Mouse (Mus musculus): ENCODE measurements around the gene Cbx1. TPM values are rescaled to one million over a fixed set of nuclear protein-coding genes. Genes with fewer than 3 reads are reported as not detected.
"Not testable (repeated sequence)": the region's sequence is repeated elsewhere in the genome, so short reads cannot be mapped to it uniquely, and the experiment has no call there.

Gene Cbx1
- polyA plus RNA-seq, 1 experiment from 2014 or later = 101 TPM

GRCm38 (mm10) chr11:96805606-96806005, 16.7 kb downstream of the Cbx1 start:
- Histone ChIP-seq H3K4me2 (replicated peaks) (no peak overlapping the region), H3K4me1 (replicated peaks) (no peaks in the 10 kb centered on the region), H3K9ac (no peak overlapping the region), H3K36me3 (peaks cover 37% of the 10 kb centered on the region), H3K9me3 (no peaks in the 10 kb centered on the region), H3K4me3 (replicated peaks) (no peak overlapping the region), H3K27ac (no peak overlapping the region), H3K27me3 (replicated peaks) (no peaks in the 10 kb centered on the region)
- no peak for ATAC-seq
- 87% methylated on average over 5 of the region's 5 CpGs for WGBS

- H3K36me3 ChIP-seq = peaks cover 37% of the 10 kb centered on the region
- no peaks in the 10 kb centered on the region for H3K27me3 ChIP-seq (replicated peaks)
- no peak overlapping the region for H3K9ac ChIP-seq
- H3K4me3 ChIP-seq (replicated peaks) = no peak overlapping the region
- H3K9me3 ChIP-seq = no peaks in the 10 kb centered on the region
- no peak overlapping the region for H3K4me2 ChIP-seq (replicated peaks)
- no peaks in the 10 kb centered on the region for H3K4me1 ChIP-seq (replicated peaks)
- no peak overlapping the region for H3K27ac ChIP-seq
- ATAC-seq = no peak
- 57% methylated on average over 1 of the region's 1 CpGs for whole genome bisulfite sequencing
Measured at GRCm38 (mm10) chr11:96808066-96808465, 19.1 kb downstream of the Cbx1 start.

- peaks cover 31% of the 10 kb centered on the region for H3K36me3 ChIP-seq
- no peak for ATAC-seq
Measured at GRCm38 (mm10) chr11:96809562-96810235, 20.8 kb downstream of the Cbx1 start.

GRCm38 (mm10) chr11:96811188-96811587, 22.3 kb downstream of the Cbx1 start:
- H3K9me3 ChIP-seq; H3K4me1 ChIP-seq (replicated peaks); ATAC-seq; H3K4me2 ChIP-seq (replicated peaks); H3K27me3 ChIP-seq (replicated peaks); H3K4me3 ChIP-seq (replicated peaks); H3K9ac ChIP-seq; H3K27ac ChIP-seq: not testable (repeated sequence)
- WGBS = 89% methylated on average over 1 of the region's 1 CpGs
- peaks cover 31% of the 10 kb centered on the region for H3K36me3 ChIP-seq

More at GRCm38 (mm10) chr11:96809562-96810235, 20.8 kb downstream of the Cbx1 start:
- Histone ChIP-seq H3K9me3 (no peaks in the 10 kb centered on the region), H3K4me1 (replicated peaks) (no peaks in the 10 kb centered on the region), H3K9ac (no peak overlapping the region), H3K27me3 (replicated peaks) (no peaks in the 10 kb centered on the region), H3K27ac (no peak overlapping the region), H3K4me3 (replicated peaks) (no peak overlapping the region), H3K4me2 (replicated peaks) (no peak overlapping the region)
- 90% methylated on average over 6 of the region's 6 CpGs for WGBS

GRCm38 (mm10) chr11:96813455-96813854, 24.5 kb downstream of the Cbx1 start:
- Histone ChIP-seq H3K4me2 (replicated peaks) (no peak overlapping the region), H3K4me3 (replicated peaks) (no peak overlapping the region), H3K4me1 (replicated peaks) (no peaks in the 10 kb centered on the region), H3K36me3 (peaks cover 43% of the 10 kb centered on the region), H3K9ac (no peak overlapping the region), H3K9me3 (no peaks in the 10 kb centered on the region), H3K27ac (no peak overlapping the region), H3K27me3 (replicated peaks) (no peaks in the 10 kb centered on the region)
- no peak for ATAC-seq
- WGBS = 82% methylated on average over 4 of the region's 4 CpGs

GRCm38 (mm10) chr11:96813920-96814319, 25.0 kb downstream of the Cbx1 start:
- 84% methylated on average over 5 of the region's 5 CpGs for WGBS

GRCm38 (mm10) chr11:96814443-96814842, 25.5 kb downstream of the Cbx1 start:
- 76% methylated on average over 2 of the region's 2 CpGs for WGBS
- no peak overlapping the region for H3K4me3 ChIP-seq (replicated peaks)
- H3K4me1 ChIP-seq (replicated peaks) = no peaks in the 10 kb centered on the region
- H3K27ac ChIP-seq = no peak overlapping the region
- H3K27me3 ChIP-seq (replicated peaks) = no peaks in the 10 kb centered on the region
- H3K9ac ChIP-seq = no peak overlapping the region
- no peak overlapping the region for H3K4me2 ChIP-seq (replicated peaks)
- peaks cover 45% of the 10 kb centered on the region for H3K36me3 ChIP-seq
- no peak for ATAC-seq
- no peaks in the 10 kb centered on the region for H3K9me3 ChIP-seq

More at GRCm38 (mm10) chr11:96813920-96814319, 25.0 kb downstream of the Cbx1 start:
- Histone ChIP-seq H3K4me1 (replicated peaks) (no peaks in the 10 kb centered on the region), H3K27ac (no peak overlapping the region), H3K4me2 (replicated peaks) (no peak overlapping the region), H3K4me3 (replicated peaks) (no peak overlapping the region), H3K9me3 (no peaks in the 10 kb centered on the region), H3K27me3 (replicated peaks) (no peaks in the 10 kb centered on the region), H3K36me3 (peaks cover 43% of the 10 kb centered on the region), H3K9ac (no peak overlapping the region)
- ATAC-seq = no peak

- H3K9ac ChIP-seq = no peak overlapping the region
- no peaks in the 10 kb centered on the region for H3K4me1 ChIP-seq (replicated peaks)
- ATAC-seq = no peak
- no peaks in the 10 kb centered on the region for H3K27me3 ChIP-seq (replicated peaks)
- no peak overlapping the region for H3K27ac ChIP-seq
- no peaks in the 10 kb centered on the region for H3K9me3 ChIP-seq
- H3K4me3 ChIP-seq (replicated peaks) = no peak overlapping the region
- H3K36me3 ChIP-seq = peaks cover 50% of the 10 kb centered on the region
- WGBS = 98% methylated on average over 2 of the region's 2 CpGs
- no peak overlapping the region for H3K4me2 ChIP-seq (replicated peaks)
Measured at GRCm38 (mm10) chr11:96815895-96816294, 27.0 kb downstream of the Cbx1 start.

GRCm38 (mm10) chr11:96816494-96816893, 27.6 kb downstream of the Cbx1 start:
- WGBS = 81% methylated on average over 1 of the region's 1 CpGs
- Histone ChIP-seq H3K4me2 (replicated peaks) (no peak overlapping the region), H3K36me3 (peaks cover 56% of the 10 kb centered on the region), H3K27me3 (replicated peaks) (no peaks in the 10 kb centered on the region), H3K9ac (no peak overlapping the region), H3K4me1 (replicated peaks) (no peaks in the 10 kb centered on the region), H3K27ac (no peak overlapping the region), H3K9me3 (no peaks in the 10 kb centered on the region), H3K4me3 (replicated peaks) (no peak overlapping the region)
- ATAC-seq = no peak

- Histone ChIP-seq H3K4me1 (replicated peaks) (no peaks in the 10 kb centered on the region), H3K36me3 (peaks cover 60% of the 10 kb centered on the region), H3K4me2 (replicated peaks) (no peak overlapping the region), H3K4me3 (replicated peaks) (no peak overlapping the region), H3K9ac (no peak overlapping the region), H3K9me3 (no peaks in the 10 kb centered on the region), H3K27me3 (replicated peaks) (no peaks in the 10 kb centered on the region), H3K27ac (no peak overlapping the region)
- no peak for ATAC-seq
- 77% methylated on average over 5 of the region's 5 CpGs for WGBS
Measured at GRCm38 (mm10) chr11:96816979-96817378, 28.1 kb downstream of the Cbx1 start.

- 78% methylated on average over 8 of the region's 8 CpGs for WGBS
- H3K36me3 ChIP-seq = peaks cover 63% of the 10 kb centered on the region
- no peak for ATAC-seq
Measured at GRCm38 (mm10) chr11:96818128-96818710, 29.3 kb downstream of the Cbx1 start.

GRCm38 (mm10) chr11:96821956-96822355, 33.0 kb downstream of the Cbx1 start:
- ATAC-seq = no peak
- no peak overlapping the region for H3K4me2 ChIP-seq (replicated peaks)
- H3K27ac ChIP-seq = no peak overlapping the region
- peaks cover 55% of the 10 kb centered on the region for H3K36me3 ChIP-seq
- no peaks in the 10 kb centered on the region for H3K9me3 ChIP-seq
- H3K27me3 ChIP-seq (replicated peaks) = no peaks in the 10 kb centered on the region
- H3K4me1 ChIP-seq (replicated peaks) = peaks cover 44% of the 10 kb centered on the region
- 88% methylated on average over 10 of the region's 10 CpGs for WGBS
- no peak overlapping the region for H3K9ac ChIP-seq
- H3K4me3 ChIP-seq (replicated peaks) = no peak overlapping the region

More at GRCm38 (mm10) chr11:96818128-96818710, 29.3 kb downstream of the Cbx1 start:
- Histone ChIP-seq H3K27ac (no peak overlapping the region), H3K4me1 (replicated peaks) (peaks cover 9% of the 10 kb centered on the region), H3K9me3 (no peaks in the 10 kb centered on the region), H3K4me3 (replicated peaks) (no peak overlapping the region), H3K9ac (no peak overlapping the region), H3K4me2 (replicated peaks) (no peak overlapping the region), H3K27me3 (replicated peaks) (no peaks in the 10 kb centered on the region)
